Mouse (Mus musculus) layer of hippocampus, adult 11-12 months (tissue): ENCODE data around the gene Fat3.

Source experiments
- DNase-seq: peaks from one replicate; pipeline ENCODE4 v3.0.0; 2022; ENCODE audit warnings: low spot score

The Fat3 gene

GRCm38 (mm10) chr9:16144684-16145083, 356.4 kb downstream of the Fat3 start:
- no peak for DNase-seq

DNA sequence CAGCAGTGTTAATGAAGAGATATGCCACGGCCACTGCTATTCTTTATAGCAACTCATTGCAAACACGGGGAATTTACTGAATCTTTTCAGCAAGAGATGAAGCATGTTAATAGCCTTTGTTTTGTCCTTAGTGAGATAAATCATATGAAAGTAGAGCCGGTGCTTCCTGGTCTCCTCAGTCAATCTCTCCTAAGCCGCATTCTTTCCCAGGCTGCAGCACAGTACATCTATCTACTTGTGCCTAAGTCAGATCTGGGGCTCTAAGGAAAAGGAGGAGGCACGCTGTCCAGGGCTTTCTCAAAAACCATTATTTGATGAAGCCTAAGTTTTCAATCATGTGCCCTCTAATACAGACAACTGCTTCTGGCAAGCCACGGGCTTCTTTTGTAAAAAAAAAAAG, 361.8 kb downstream of the Fat3 start:
- no peak for DNase-seq

GRCm38 (mm10) chr9:16133098-16133497, 368.0 kb downstream of the Fat3 start:
- DNase-seq: no peak

GRCm38 (mm10) chr9:16132594-16132993, 368.5 kb downstream of the Fat3 start:
- DNase-seq: no peak

- no peak for DNase-seq
Measured at GRCm38 (mm10) chr9:16121756-16122155, 379.3 kb downstream of the Fat3 start.

DNA sequence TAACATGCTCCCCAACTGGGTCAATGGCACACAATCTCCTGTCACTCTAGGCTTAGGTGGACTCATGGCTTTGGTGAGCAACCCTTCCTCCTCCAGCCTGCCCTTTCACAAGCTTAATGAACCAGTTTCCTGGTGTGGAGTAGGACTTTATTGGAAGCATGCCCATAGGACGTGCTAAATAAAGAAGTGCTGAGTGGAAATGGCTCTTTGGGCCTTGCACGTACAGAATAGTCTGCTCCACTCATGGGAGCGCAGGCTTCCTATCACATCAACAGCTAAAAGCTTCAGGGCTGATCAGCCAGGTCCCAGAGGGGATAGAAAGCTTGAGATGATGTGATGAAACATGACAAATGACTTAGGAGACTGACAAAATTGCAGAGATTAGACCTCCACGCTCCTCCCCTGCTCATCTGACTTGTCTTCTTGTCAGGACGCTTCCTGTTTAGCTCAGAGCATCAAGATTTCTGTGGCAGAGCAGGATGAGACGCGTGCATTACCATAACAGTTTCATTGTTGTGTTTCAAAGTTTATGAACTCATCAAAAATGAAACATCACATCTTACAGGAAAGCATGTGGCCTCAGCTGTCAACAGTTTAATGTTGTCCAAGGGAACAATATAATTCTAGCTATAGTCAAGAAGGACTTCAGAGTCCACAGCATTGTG, 386.1 kb downstream of the Fat3 start:
- DNase-seq: peak; percentile 22

- peak; percentile 82 for DNase-seq
Measured at GRCm38 (mm10) chr9:16113936-16114642, 387.0 kb downstream of the Fat3 start.

DNA sequence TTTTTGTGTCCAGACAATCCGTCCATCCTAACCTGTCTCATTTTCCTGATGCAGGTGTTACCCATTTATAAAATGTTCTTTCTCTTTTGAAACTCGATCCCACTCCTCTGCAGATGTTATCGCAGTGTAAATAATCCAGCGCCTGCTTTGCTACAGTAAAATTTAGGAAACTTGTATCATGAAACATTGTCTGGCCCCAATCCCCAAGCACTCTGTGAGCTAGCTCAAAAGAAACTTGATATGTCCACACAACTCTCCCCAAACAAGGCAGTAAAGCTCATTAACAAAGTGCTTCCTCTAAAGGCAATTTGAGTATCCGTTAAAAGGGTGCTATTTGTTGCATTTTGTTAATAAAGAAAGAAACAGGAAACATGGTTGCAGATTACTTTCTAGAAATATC, 393.2 kb downstream of the Fat3 start:
- no peak for DNase-seq

DNA sequence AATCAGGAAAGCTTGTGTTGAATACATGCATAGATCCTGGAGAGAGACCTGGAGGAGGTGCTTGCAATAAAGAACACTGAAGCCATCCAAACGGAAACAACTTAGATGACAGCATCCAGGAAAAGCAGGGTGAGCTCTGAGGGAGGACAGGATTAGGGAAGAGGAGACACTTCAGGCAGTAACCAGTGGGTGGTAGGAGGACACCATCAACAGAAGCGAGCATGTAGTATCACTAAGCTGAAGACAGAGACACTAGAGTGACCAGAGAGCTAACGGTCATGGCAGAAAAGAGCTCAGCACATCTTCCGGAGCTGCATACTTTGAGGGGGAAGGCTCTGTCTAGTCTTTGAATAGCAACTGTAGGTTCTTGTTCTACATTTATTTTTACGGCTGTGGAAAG, 393.7 kb downstream of the Fat3 start:
- DNase-seq: no peak

- no peak for DNase-seq
Measured at GRCm38 (mm10) chr9:16098553-16098952, 402.5 kb downstream of the Fat3 start.

- no peak for DNase-seq
Measured at GRCm38 (mm10) chr9:16093047-16093668, 407.9 kb downstream of the Fat3 start.

GRCm38 (mm10) chr9:16092051-16092967, 408.8 kb downstream of the Fat3 start:
- no peak for DNase-seq

DNA sequence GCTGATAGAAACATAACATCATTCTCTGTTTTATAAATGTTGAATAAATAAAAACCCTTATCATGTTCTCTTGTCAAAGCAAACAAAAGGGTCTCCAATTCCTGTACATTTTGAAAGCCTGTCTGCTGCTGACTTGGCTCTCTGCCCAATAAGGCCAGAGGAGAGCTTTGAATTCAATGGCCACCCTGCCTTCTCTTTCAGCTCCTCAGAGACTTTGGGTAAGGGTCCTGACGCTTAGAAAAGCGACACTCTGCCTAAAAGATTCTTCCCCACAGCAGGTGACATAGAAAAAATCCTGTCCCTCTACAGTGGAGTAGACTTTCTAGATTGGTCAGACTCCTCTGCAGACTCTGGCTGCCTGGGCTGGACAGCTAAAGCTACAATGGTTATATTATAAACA, 421.8 kb downstream of the Fat3 start:
- no peak for DNase-seq

DNA sequence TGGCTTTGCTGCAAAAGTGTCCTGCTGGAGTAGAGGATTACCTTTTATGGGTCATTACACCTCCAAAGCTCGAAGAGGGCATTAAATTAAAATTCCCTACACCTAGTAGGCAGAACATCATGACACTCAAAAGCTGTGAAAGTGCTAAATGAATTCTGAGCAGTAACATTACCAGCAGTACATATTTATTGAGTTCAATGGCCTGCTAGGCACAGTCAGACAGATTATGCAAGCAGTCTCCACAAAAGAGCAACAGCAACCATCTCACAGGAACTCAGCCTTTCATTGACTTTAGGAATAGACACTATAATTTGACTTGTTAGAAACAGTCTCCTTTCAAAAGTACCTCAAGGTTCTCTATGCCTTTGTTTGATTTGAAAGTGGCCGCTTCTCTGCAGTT, 426.4 kb downstream of the Fat3 start:
- no peak for DNase-seq

DNA sequence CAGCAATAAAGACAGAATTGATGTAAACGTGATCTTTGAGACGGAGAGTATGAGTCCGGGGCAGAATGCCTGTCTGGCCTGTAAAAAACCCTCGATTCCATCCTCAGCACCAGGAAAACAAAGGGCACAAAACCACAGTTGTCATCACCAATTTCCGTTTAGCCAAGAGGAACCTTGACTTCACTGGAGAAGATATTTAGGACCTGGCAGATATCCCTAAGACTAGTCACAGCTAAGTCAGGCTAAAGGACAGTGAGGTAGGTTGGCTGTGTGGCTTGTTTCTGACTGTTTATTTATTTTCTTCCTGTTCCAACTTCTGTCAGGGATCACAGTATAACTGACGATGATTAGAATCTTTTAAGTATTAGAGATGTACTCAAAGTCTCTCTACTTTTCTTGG, 427.0 kb downstream of the Fat3 start:
- DNase-seq: no peak

DNA sequence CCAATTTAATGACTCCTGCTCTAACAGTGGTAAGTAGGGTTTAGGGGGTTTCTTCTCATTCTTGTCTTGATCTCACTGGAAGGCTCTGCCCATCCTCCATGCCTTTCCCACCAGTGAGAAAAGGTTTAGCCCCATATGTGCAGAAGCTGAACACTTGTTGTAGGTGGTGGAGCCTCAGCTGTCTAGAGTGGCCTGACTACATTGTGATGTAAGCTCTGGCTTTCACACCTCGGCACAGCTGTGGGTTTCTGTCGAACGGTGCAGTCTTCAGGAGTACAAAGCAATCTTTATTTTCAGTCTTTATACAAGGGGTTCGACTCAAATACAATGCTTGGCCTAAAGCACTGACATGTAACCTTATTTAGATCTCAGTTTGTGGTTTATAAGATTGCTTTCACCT, 437.6 kb downstream of the Fat3 start:
- no peak for DNase-seq

- DNase-seq: no peak
Measured at GRCm38 (mm10) chr9:16062472-16062871, 438.6 kb downstream of the Fat3 start.

GRCm38 (mm10) chr9:16046686-16047085, 454.4 kb downstream of the Fat3 start:
- no peak for DNase-seq

- no peak for DNase-seq
Measured at GRCm38 (mm10) chr9:16037375-16037774, 463.7 kb downstream of the Fat3 start.

DNA sequence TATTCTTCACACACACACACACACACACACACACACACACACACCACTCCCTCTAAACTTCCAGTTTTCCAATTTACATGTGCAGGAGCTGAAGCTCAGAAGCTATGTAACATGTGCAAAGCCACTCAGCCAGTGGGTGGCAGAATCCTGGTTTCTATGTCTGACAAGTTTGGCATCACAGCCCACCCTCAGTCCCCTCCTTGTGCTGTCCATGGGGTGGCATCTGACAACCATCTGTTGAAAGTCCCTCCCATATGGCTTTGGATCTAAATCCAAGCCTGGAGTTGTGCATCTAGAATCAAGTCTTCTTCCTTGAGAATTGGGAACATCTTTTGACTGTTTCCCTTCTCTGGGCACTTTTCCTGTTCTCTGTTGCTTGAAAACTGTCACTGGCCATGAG, 464.7 kb downstream of the Fat3 start:
- peak; percentile 31 for DNase-seq

DNA sequence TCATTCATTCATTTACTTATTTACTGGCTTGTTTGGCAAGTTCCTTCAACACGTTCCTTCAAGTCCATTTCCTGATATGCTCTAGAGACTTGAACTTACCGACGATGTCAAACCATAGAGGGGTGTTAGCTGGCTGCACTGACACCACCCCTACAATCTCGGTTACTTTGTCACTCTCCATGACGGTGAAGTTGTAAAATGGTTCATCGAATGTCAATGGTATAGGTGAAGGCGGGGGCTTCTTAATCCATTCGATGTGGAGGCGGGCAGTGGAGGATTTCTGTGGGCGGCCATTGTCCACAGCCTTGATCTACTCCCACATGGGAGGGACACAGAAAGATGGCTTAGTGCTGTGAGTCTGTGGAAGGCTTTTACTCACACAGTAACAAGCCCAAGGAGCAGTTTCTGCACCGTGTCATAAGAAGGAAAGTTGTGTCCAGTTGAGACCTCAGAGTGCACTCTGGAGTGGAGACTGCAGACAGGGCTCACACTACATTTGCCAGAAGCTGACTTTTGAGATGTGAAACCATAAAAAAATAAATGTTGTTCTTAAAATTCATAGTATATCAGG, 471.3 kb downstream of the Fat3 start:
- DNase-seq: no peak

GRCm38 (mm10) chr9:16029066-16029465, 472.0 kb downstream of the Fat3 start:
- peak; percentile 44 for DNase-seq
